Mouse (Mus musculus): ENCODE results near the gene Gpam.

Gpam gene

GRCm38 (mm10) chr19:55138506-55138905 lies 11.5 kb upstream of the Gpam start:
- no peak for DNase-seq (ENCODE audit: low spot score)

- DNase-seq (ENCODE audit: low spot score): no peak
These were observed 10.8 kb upstream of the Gpam start for GRCm38 (mm10) chr19:55137884-55138283.

- DNase-seq (ENCODE audit: low spot score): no peak
These were observed 9.8 kb upstream of the Gpam start for GRCm38 (mm10) chr19:55136693-55137427.

- DNase-seq (ENCODE audit: low spot score): no peak
These were observed 8.9 kb upstream of the Gpam start for GRCm38 (mm10) chr19:55135918-55136317.

GRCm38 (mm10) chr19:55134521-55134920 lies 7.5 kb upstream of the Gpam start:
- DNase-seq (ENCODE audit: low spot score): no peak

- no peak for DNase-seq (ENCODE audit: low spot score)
These were observed 5.4 kb upstream of the Gpam start for GRCm38 (mm10) chr19:55132476-55132875.

- DNase-seq (ENCODE audit: low spot score): no peak
These were observed 4.7 kb upstream of the Gpam start for GRCm38 (mm10) chr19:55131747-55132146.

- DNase-seq (ENCODE audit: low spot score): no peak
These were observed 1.4 kb upstream of the Gpam start for GRCm38 (mm10) chr19:55128469-55128868.

GRCm38 (mm10) chr19:55125456-55125855 lies 1.6 kb downstream of the Gpam start:
- DNase-seq (ENCODE audit: low spot score): no peak

GRCm38 (mm10) chr19:55123001-55123536 lies 4.0 kb downstream of the Gpam start:
- no peak for DNase-seq (ENCODE audit: low spot score)

- no peak for DNase-seq (ENCODE audit: low spot score)
These were observed 4.6 kb downstream of the Gpam start for GRCm38 (mm10) chr19:55122351-55122980.

GRCm38 (mm10) chr19:55121836-55122235 lies 5.2 kb downstream of the Gpam start:
- DNase-seq (ENCODE audit: low spot score): no peak

GRCm38 (mm10) chr19:55120518-55121244 lies 6.4 kb downstream of the Gpam start:
- DNase-seq (ENCODE audit: low spot score): no peak

- no peak for DNase-seq (ENCODE audit: low spot score)
These were observed 7.5 kb downstream of the Gpam start for GRCm38 (mm10) chr19:55119541-55119940.

- no peak for DNase-seq (ENCODE audit: low spot score)
These were observed 9.0 kb downstream of the Gpam start for GRCm38 (mm10) chr19:55117991-55118390.

- DNase-seq (ENCODE audit: low spot score): no peak
These were observed 9.8 kb downstream of the Gpam start for GRCm38 (mm10) chr19:55117059-55117815.

- DNase-seq (ENCODE audit: low spot score): no peak
These were observed 11.5 kb downstream of the Gpam start for GRCm38 (mm10) chr19:55115532-55115931.

- DNase-seq (ENCODE audit: low spot score): no peak
These were observed 12.1 kb downstream of the Gpam start for GRCm38 (mm10) chr19:55114825-55115395.

- no peak for DNase-seq (ENCODE audit: low spot score)
These were observed 19.1 kb downstream of the Gpam start for GRCm38 (mm10) chr19:55107896-55108295.

- DNase-seq (ENCODE audit: low spot score): no peak
These were observed 21.1 kb downstream of the Gpam start for GRCm38 (mm10) chr19:55105969-55106368.

GRCm38 (mm10) chr19:55103081-55103830 lies 23.8 kb downstream of the Gpam start:
- peak; percentile 42 for DNase-seq (ENCODE audit: low spot score)

All from ovary, postnatal 14 days (tissue).